Mouse (Mus musculus) lung, postnatal 0 days (tissue): ENCODE measurements at regions not wholly inside any gene's neighbourhood (a gene's known extent, or its start where the extent isn't known, plus 50 kb on each side); places are given as distances from the start of the nearest gene placed in this dataset.

Source experiments
- CTCF ChIP-seq: IDR thresholded peaks from 2 replicates; pipeline ENCODE4 v1.5.1; 2016; ENCODE audit warnings: antibody characterized with exemption, mild to moderate bottlenecking
- EP300 ChIP-seq: IDR thresholded peaks from 2 replicates; pipeline ENCODE4 v1.6.1; 2016; ENCODE audit warnings: antibody characterized with exemption, mild to moderate bottlenecking, control low read depth

GRCm38 (mm10) chr7:74757469-74757868 lies 202.9 kb upstream of the Slco3a1 start:
- no peak for TF ChIP-seq CTCF
- no peak for TF ChIP-seq EP300
